Mouse (Mus musculus): ENCODE measurements at regions not wholly inside any gene's neighbourhood (a gene's known extent, or its start where the extent isn't known, plus 50 kb on each side); places are given as distances from the start of the nearest gene placed in this dataset.

- H3K4me3 ChIP-seq (replicated peaks; ENCODE audit: low read length): no peak overlapping the region
- H3K36me3 ChIP-seq (ENCODE audit: control insufficient read depth, insufficient read depth, low read length): no peaks in the 10 kb centered on the region
- ATAC-seq (ENCODE audit: low FRiP score, low read depth): no peak
- no peak for DNase-seq (ENCODE audit: low spot score)
- no peak for TF ChIP-seq POLR2A (IDR thresholded peaks at IDR 0.05; ENCODE audit: borderline replicate concordance, extremely low read depth, insufficient read depth, insufficient read length)
- no peak overlapping the region for H3K9ac ChIP-seq (ENCODE audit: low read depth, low read length, severe bottlenecking)
- no peak overlapping the region for H3K27ac ChIP-seq (replicated peaks; ENCODE audit: low read depth, low read length)
- 44% methylated on average over 2 of the region's 2 CpGs for WGBS
- no peaks in the 10 kb centered on the region for H3K9me3 ChIP-seq (ENCODE audit: control insufficient read depth, low read length)
- H3K27me3 ChIP-seq (ENCODE audit: control insufficient read depth, insufficient read depth, low read length): peaks cover 13% of the 10 kb centered on the region; the same call in 1 of the 2 replicates
- no peak overlapping the region for H3K4me2 ChIP-seq (replicated peaks; ENCODE audit: low read depth, low read length, severe bottlenecking)
- H3K4me1 ChIP-seq (ENCODE audit: control insufficient read depth, insufficient read depth, low read length): peaks cover 3% of the 10 kb centered on the region; the same call in 1 of the 2 replicates
Measured at GRCm38 (mm10) chr8:26840286-26840685, 136.8 kb upstream of the Zfp703 start.

GRCm38 (mm10) chr8:26840745-26841680 is 136.1 kb upstream of the Zfp703 start:
- no peaks in the 10 kb centered on the region for H3K36me3 ChIP-seq (ENCODE audit: control insufficient read depth, insufficient read depth, low read length)
- no peak for ATAC-seq (ENCODE audit: low FRiP score, low read depth)
- TF ChIP-seq POLR2A (IDR thresholded peaks at IDR 0.05; ENCODE audit: borderline replicate concordance, extremely low read depth, insufficient read depth, insufficient read length): no peak
- H3K4me3 ChIP-seq (replicated peaks; ENCODE audit: low read length): no peak overlapping the region
- H3K4me1 ChIP-seq (ENCODE audit: control insufficient read depth, insufficient read depth, low read length): peaks cover 10% of the 10 kb centered on the region
- H3K27ac ChIP-seq (replicated peaks; ENCODE audit: low read depth, low read length): no peak overlapping the region
- 0 out of 2 replicates have a peak, but pooled peaks cover 7% of the 10 kb centered on the region for H3K27me3 ChIP-seq (ENCODE audit: control insufficient read depth, insufficient read depth, low read length)
- no peaks in the 10 kb centered on the region for H3K9me3 ChIP-seq (ENCODE audit: control insufficient read depth, low read length)
- no peak overlapping the region for H3K9ac ChIP-seq (ENCODE audit: low read depth, low read length, severe bottlenecking)
- no peak overlapping the region for H3K4me2 ChIP-seq (replicated peaks; ENCODE audit: low read depth, low read length, severe bottlenecking)
- WGBS: 63% methylated on average over 12 of the region's 12 CpGs
- DNase-seq (ENCODE audit: low spot score): no peak

- 44% methylated on average over 6 of the region's 6 CpGs for WGBS
- Histone ChIP-seq H3K4me2 (replicated peaks; ENCODE audit: low read depth, low read length, severe bottlenecking) (no peak overlapping the region), H3K4me1 (ENCODE audit: control insufficient read depth, insufficient read depth, low read length) (peaks cover 24% of the 10 kb centered on the region), H3K9me3 (ENCODE audit: control insufficient read depth, low read length) (no peaks in the 10 kb centered on the region), H3K9ac (ENCODE audit: low read depth, low read length, severe bottlenecking) (no peak overlapping the region), H3K4me3 (replicated peaks; ENCODE audit: low read length) (no peak overlapping the region), H3K27me3 (ENCODE audit: control insufficient read depth, insufficient read depth, low read length) (no peaks in the 10 kb centered on the region), H3K36me3 (ENCODE audit: control insufficient read depth, insufficient read depth, low read length) (no peaks in the 10 kb centered on the region), H3K27ac (replicated peaks; ENCODE audit: low read depth, low read length) (no peak overlapping the region)
- TF ChIP-seq POLR2A (IDR thresholded peaks at IDR 0.05; ENCODE audit: borderline replicate concordance, extremely low read depth, insufficient read depth, insufficient read length): no peak
- ATAC-seq (ENCODE audit: low FRiP score, low read depth) (no peak), DNase-seq (ENCODE audit: low spot score) (no peak)
Measured at GRCm38 (mm10) chr8:26843714-26844113, 133.4 kb upstream of the Zfp703 start.

GRCm38 (mm10) chr8:26844132-26844808 is 132.9 kb upstream of the Zfp703 start:
- 30% methylated on average over 8 of the region's 8 CpGs for WGBS
- Histone ChIP-seq H3K27me3 (ENCODE audit: control insufficient read depth, insufficient read depth, low read length) (no peaks in the 10 kb centered on the region), H3K9me3 (ENCODE audit: control insufficient read depth, low read length) (no peaks in the 10 kb centered on the region), H3K27ac (replicated peaks; ENCODE audit: low read depth, low read length) (no peak overlapping the region), H3K4me3 (replicated peaks; ENCODE audit: low read length) (no peak overlapping the region), H3K4me1 (ENCODE audit: control insufficient read depth, insufficient read depth, low read length) (peaks cover 28% of the 10 kb centered on the region), H3K36me3 (ENCODE audit: control insufficient read depth, insufficient read depth, low read length) (no peaks in the 10 kb centered on the region), H3K4me2 (replicated peaks; ENCODE audit: low read depth, low read length, severe bottlenecking) (no peak overlapping the region), H3K9ac (ENCODE audit: low read depth, low read length, severe bottlenecking) (no peak overlapping the region)
- ATAC-seq (ENCODE audit: low FRiP score, low read depth): no peak
- TF ChIP-seq POLR2A (IDR thresholded peaks at IDR 0.05; ENCODE audit: borderline replicate concordance, extremely low read depth, insufficient read depth, insufficient read length): no peak
- DNase-seq (ENCODE audit: low spot score): no peak

- H3K9me3 ChIP-seq (ENCODE audit: control insufficient read depth, low read length): no peaks in the 10 kb centered on the region
- no peak for TF ChIP-seq POLR2A (IDR thresholded peaks at IDR 0.05; ENCODE audit: borderline replicate concordance, extremely low read depth, insufficient read depth, insufficient read length)
- 0 out of 2 replicates have a peak, but pooled peaks cover 2% of the 10 kb centered on the region for H3K27me3 ChIP-seq (ENCODE audit: control insufficient read depth, insufficient read depth, low read length)
- H3K4me2 ChIP-seq (replicated peaks; ENCODE audit: low read depth, low read length, severe bottlenecking): no peak overlapping the region
- H3K36me3 ChIP-seq (ENCODE audit: control insufficient read depth, insufficient read depth, low read length): no peaks in the 10 kb centered on the region
- no peak overlapping the region for H3K27ac ChIP-seq (replicated peaks; ENCODE audit: low read depth, low read length)
- no peak overlapping the region for H3K9ac ChIP-seq (ENCODE audit: low read depth, low read length, severe bottlenecking)
- 71% methylated on average over 6 of the region's 6 CpGs for WGBS
- H3K4me3 ChIP-seq (replicated peaks; ENCODE audit: low read length): no peak overlapping the region
- H3K4me1 ChIP-seq (ENCODE audit: control insufficient read depth, insufficient read depth, low read length): peaks cover 33% of the 10 kb centered on the region
- DNase-seq (ENCODE audit: low spot score): no peak
- no peak for ATAC-seq (ENCODE audit: low FRiP score, low read depth)
Measured at GRCm38 (mm10) chr8:26844809-26845143, 132.3 kb upstream of the Zfp703 start.
